Mouse (Mus musculus) frontal cortex, postnatal 14 days (tissue): Measurements from ENCODE around the gene Prdm15.

Experiments used
- DNase-seq, 2 experiments: peaks; one replicate each; pipeline ENCODE4 v3.0.0; 2022; ENCODE audit warnings: low spot score in 2 of 2

Prdm15 gene

GRCm38 (mm10) chr16:97819532-97819931 lies 32.1 kb downstream of the Prdm15 start:
- DNase-seq: no peak

- DNase-seq: no peak
Measured at GRCm38 (mm10) chr16:97817414-97817813, 34.2 kb downstream of the Prdm15 start.

GRCm38 (mm10) chr16:97815269-97815668 lies 36.4 kb downstream of the Prdm15 start:
- DNase-seq: no peak

GRCm38 (mm10) chr16:97814060-97814459 lies 37.6 kb downstream of the Prdm15 start:
- no peak for DNase-seq

- no peak for DNase-seq
Measured at GRCm38 (mm10) chr16:97808881-97809280, 42.8 kb downstream of the Prdm15 start.

- no peak for DNase-seq
Measured at GRCm38 (mm10) chr16:97805646-97806045, 46.0 kb downstream of the Prdm15 start.

- peak; percentile 54 to 76 for DNase-seq
Measured at GRCm38 (mm10) chr16:97804680-97805547, 46.7 kb downstream of the Prdm15 start.

- no peak for DNase-seq
Measured at GRCm38 (mm10) chr16:97797950-97798869, 53.4 kb downstream of the Prdm15 start.

- no peak for DNase-seq
Measured at GRCm38 (mm10) chr16:97797212-97797611, 54.4 kb downstream of the Prdm15 start.

GRCm38 (mm10) chr16:97794256-97794655 lies 57.4 kb downstream of the Prdm15 start:
- DNase-seq: no peak

GRCm38 (mm10) chr16:97783057-97783456 lies 68.6 kb downstream of the Prdm15 start:
- DNase-seq: no peak

- DNase-seq: peak; percentile 41 to 75
Measured at GRCm38 (mm10) chr16:97778353-97779025, 73.2 kb downstream of the Prdm15 start.

GRCm38 (mm10) chr16:97766501-97766900 lies 85.1 kb downstream of the Prdm15 start:
- no peak for DNase-seq

GRCm38 (mm10) chr16:97764626-97765025 lies 87.0 kb downstream of the Prdm15 start:
- no peak for DNase-seq

GRCm38 (mm10) chr16:97763990-97764340 lies 87.7 kb downstream of the Prdm15 start:
- DNase-seq: no peak

GRCm38 (mm10) chr16:97763061-97763989 lies 88.3 kb downstream of the Prdm15 start, which contains the start of gene Ripk4:
Ripk4 (minus strand) TSS chr16:97763787.
- no peak for DNase-seq

- no peak for DNase-seq
Measured at GRCm38 (mm10) chr16:97761782-97762181, 89.9 kb downstream of the Prdm15 start.

- DNase-seq: no peak
Measured at GRCm38 (mm10) chr16:97759681-97760080, 92.0 kb downstream of the Prdm15 start.

GRCm38 (mm10) chr16:97758288-97758687 lies 93.4 kb downstream of the Prdm15 start:
- DNase-seq: no peak

GRCm38 (mm10) chr16:97756460-97756859 lies 95.2 kb downstream of the Prdm15 start:
- DNase-seq: no peak
